Mouse (Mus musculus) testis, adult 2 months (tissue): ENCODE measurements around the gene Fam214a. TPM values are rescaled to one million over a fixed set of nuclear protein-coding genes. Genes with fewer than 3 reads are reported as not detected.
A peak's percentile ranks its signal among the peaks of the same experiment; 100 is the strongest.

ENCODE experiments used
- H3K27ac ChIP-seq: fragments of 200-500 bp; 2 replicates; pipeline ENCODE4 v1.5.1; 2012; ENCODE audit warnings: low read depth, low read length; ENCODE audit not compliant: control insufficient read depth, insufficient read depth
- H3K27me3 ChIP-seq: fragments of 200-500 bp; 2 replicates; pipeline ENCODE4 v1.6.1; 2012; ENCODE audit warnings: mild to moderate bottlenecking, low read length, moderate library complexity; ENCODE audit not compliant: control insufficient read depth, insufficient read depth
- H3K36me3 ChIP-seq: fragments of 200-500 bp; 2 replicates; pipeline ENCODE4 v1.6.1; 2012; ENCODE audit warnings: mild to moderate bottlenecking, low read length; ENCODE audit not compliant: control insufficient read depth, insufficient read depth
- H3K4me1 ChIP-seq: fragments of 200-500 bp; 2 replicates; pipeline ENCODE4 v1.6.1; 2012; ENCODE audit warnings: low read length; ENCODE audit not compliant: control insufficient read depth, insufficient read depth
- H3K4me3 ChIP-seq: fragments of 200-500 bp; 2 replicates; pipeline ENCODE4 v1.5.1; 2012; ENCODE audit warnings: low read depth, mild to moderate bottlenecking, low read length, moderate library complexity, mixed read lengths; ENCODE audit not compliant: control insufficient read depth
- CTCF ChIP-seq: fragments of 200-500 bp; IDR thresholded peaks from 2 replicates; pipeline ENCODE4 v1.5.1; 2012; ENCODE audit warnings: low read depth, mild to moderate bottlenecking, inconsistent platforms, low read length, moderate library complexity; ENCODE audit not compliant: control insufficient read depth, insufficient read depth, insufficient replicate concordance
- POLR2A ChIP-seq: fragments of 200-500 bp; IDR thresholded peaks from 2 replicates; pipeline ENCODE4 v1.6.1; 2012; ENCODE audit warnings: low read depth, mild to moderate bottlenecking, inconsistent platforms, low read length, moderate library complexity; ENCODE audit not compliant: control insufficient read depth
- polyA plus RNA-seq: library from polyadenylated mRNA; depleted of rRNA; stranded (reverse); fragments of >200 nt; gene quantifications from 2 replicates; pipeline ENCODE4 v1.2.3, GENCODE M21; 2012; rRNA removed

Gene Fam214a
- polyA plus RNA-seq: 12.1 and 13.8 TPM in 2 replicates

DNA sequence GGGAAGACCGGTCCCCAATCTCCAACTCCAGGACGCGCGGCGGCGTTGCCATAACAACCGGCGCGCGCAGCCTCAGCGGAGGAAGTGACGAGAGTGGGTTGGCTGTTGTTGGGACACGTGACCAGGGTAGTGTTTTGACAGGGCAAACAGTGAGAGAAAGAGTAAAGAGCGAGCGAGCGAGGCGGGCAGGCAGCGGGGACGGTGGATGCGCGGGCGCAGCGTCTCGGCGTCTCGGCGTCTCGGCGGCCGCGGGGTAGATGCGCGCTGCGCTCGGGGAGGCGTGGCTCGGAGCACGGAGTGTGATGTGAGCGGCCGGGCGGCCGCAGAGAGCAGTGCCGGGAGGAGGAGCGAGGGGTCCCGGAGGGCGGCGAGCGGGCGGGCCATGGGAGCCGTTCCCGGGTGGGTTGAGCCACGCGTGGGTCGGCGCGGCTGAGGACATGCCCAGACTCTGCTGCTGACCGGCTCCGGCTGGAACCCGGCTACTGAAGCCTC is at the start of gene Fam214a:
Gene Fam214a, plus strand, starts transcription at position 129 of the 492 bp plus-strand sequence.
- no peaks in the 10 kb centered on the region for H3K27me3 ChIP-seq
- no peaks in the 10 kb centered on the region; the same call in 1 of the 2 replicates for H3K4me1 ChIP-seq
- TF ChIP-seq CTCF (no peak), POLR2A (peak; percentile 97)
- H3K27ac ChIP-seq: peak within 1 kb of the TSS; percentile 94
- peak within 1 kb of the TSS; percentile 97 for H3K4me3 ChIP-seq
- H3K36me3 ChIP-seq: no peaks in the 10 kb centered on the region

DNA sequence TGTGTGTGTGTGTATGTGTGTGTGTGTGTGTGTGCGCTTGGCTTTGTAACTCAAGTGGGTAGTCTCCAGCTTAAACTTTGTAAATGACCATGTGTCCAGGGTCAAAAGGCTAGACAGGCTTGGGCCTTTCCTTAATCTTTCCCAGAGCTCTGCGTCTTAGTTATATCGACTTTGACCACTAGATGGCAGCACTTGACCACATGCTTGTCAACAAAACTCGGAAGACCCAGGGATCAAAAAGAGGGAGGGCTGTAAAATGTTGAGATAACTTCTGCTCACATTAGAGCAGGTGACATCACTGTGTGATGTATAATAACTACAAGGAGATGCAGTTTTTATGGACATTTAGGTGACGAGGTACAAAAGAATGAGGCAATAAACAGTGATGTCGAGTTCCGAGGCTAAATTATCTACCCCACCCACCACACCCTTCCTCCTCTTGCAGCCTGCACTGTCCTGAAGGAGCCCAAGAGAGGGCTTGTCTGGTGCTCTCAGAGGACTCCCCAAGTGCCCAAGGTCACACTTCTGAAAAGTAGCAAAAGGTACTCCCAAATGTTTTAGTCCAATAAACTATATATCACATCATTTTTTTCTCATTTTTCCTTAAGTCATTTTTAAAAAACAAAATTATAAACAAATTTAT is 47.7 kb upstream of the Fam214a start:
- TF ChIP-seq CTCF (peak; percentile 20; the same call in 1 of the 2 replicates), POLR2A (no peak)
- H3K27me3 ChIP-seq: no peaks in the 10 kb centered on the region
- H3K36me3 ChIP-seq: no peaks in the 10 kb centered on the region
- H3K27ac ChIP-seq: no peak overlapping the region
- no peak overlapping the region for H3K4me3 ChIP-seq
- H3K4me1 ChIP-seq: peaks cover 6% of the 10 kb centered on the region

DNA sequence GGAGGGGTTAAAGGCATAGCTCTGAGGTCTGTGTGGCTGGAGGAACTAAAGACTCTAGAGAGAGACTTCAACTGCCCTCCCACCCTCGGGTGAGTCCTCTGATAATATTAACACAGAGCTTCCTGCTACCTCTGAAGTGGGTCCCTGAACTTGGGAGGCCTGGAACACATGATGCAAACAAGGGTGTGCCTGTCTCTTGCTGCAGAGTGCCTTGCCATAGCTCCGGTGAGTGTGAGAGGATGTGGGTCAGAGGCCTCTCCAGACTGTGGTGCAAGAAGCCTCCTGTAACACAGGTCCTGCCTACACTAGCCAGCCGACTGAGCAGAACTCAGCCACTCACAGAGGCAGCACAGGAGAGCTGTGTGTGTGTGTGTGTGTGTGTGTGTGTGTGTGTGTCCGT is 45.7 kb upstream of the Fam214a start:
- no peak overlapping the region for H3K27ac ChIP-seq
- no peaks in the 10 kb centered on the region for H3K27me3 ChIP-seq
- H3K36me3 ChIP-seq: no peaks in the 10 kb centered on the region
- H3K4me3 ChIP-seq: no peak overlapping the region
- TF ChIP-seq POLR2A (no peak), CTCF (no peak)
- peaks cover 6% of the 10 kb centered on the region for H3K4me1 ChIP-seq

DNA sequence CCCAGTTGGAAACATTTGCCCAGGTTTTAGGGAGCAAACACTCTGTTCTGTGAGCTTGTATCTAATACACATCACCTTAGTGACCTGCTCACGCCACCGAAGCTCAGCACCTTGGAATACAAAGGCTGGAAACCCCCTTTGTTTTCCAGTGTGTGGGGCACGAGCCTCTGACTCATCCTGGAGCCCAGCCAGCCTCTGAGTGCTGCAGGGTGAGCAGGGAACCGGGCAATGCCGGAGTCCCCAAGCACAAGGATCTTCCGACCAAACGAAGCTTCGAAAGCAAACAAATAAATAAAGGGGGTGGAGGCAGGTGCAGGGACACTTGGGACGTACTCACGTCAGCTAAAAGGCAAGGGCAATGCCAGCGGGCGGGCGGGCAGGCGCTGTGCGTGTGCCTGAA is 43.4 kb upstream of the Fam214a start:
- H3K36me3 ChIP-seq: no peaks in the 10 kb centered on the region
- H3K27me3 ChIP-seq: no peaks in the 10 kb centered on the region
- H3K4me1 ChIP-seq: peaks cover 6% of the 10 kb centered on the region
- no peak overlapping the region for H3K27ac ChIP-seq
- peak overlapping the region; percentile 8 for H3K4me3 ChIP-seq
- TF ChIP-seq POLR2A: no peak
- TF ChIP-seq CTCF: no peak

DNA sequence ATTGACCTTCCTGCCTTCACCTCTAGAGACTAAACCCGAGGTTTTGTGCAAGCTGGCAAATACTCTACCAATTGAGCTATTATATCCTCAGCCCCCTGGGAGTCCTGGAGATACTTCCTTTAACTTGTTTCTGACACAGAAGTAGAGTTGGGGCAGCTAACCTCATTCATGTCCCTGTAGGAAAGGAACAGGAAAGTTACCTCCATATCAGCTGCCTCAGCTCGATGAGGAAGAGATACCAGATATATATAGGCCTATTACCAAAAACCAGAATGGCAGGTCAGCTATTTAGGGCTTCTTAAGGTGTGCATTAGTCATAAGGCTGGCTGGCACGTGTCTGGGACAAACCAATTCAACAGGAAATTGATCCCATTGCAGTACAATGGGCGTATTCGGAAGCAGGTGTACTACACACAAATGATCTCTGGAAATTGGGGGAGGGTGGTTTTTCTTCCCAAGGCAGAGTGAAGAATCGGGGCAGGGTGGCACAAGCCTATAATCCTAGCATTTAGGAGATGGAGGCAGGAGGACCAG is 42.4 kb upstream of the Fam214a start:
- Histone ChIP-seq H3K36me3 (no peaks in the 10 kb centered on the region), H3K27me3 (no peaks in the 10 kb centered on the region), H3K4me1 (peaks cover 6% of the 10 kb centered on the region), H3K4me3 (no peak overlapping the region), H3K27ac (no peak overlapping the region)
- no peak for TF ChIP-seq CTCF
- no peak for TF ChIP-seq POLR2A

DNA sequence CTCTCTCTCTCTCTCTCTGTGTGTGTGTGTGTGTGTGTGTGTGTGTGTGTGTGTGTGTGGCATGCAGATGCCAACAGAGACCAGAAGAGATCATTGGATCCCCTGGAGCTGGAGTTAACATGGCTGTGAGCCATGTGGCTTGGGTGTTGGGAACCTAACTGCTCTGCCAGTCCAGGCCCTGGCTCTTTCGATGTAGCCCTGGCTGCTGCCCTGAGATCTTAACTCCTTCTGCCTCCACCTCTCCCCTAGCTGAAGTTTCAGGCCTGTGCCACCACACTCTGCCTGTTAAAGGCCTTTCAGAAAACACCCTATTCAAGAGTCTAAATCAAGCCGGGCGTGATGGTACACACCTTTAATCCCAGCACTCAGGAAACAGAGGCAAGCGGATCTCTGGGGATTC is 41.3 kb upstream of the Fam214a start:
- Histone ChIP-seq H3K4me3 (no peak overlapping the region), H3K36me3 (no peaks in the 10 kb centered on the region), H3K27me3 (no peaks in the 10 kb centered on the region), H3K27ac (peak overlapping the region; percentile 40; the same call in 1 of the 2 replicates), H3K4me1 (peaks cover 6% of the 10 kb centered on the region)
- TF ChIP-seq CTCF (no peak), POLR2A (no peak)

DNA sequence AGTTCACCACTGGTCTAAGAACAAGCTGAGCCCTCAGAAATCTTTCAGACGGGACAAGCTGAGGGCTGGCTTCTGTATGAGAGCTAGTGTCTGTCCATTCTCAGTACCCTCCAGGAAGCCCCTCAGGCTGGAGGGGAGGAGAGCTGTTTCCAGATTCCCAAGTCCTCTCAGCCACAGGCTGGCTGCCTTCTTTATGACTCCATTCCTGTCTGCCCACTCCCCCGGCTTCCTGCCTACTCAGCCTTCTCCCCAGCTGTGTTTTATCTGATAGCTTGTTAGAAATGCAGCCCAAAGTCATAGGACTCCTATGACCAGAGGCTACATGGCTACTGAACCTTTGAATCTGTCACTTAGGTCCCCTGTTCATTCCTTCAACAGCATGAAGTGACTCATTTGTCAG is 40.8 kb upstream of the Fam214a start:
- TF ChIP-seq POLR2A (no peak), CTCF (no peak)
- H3K4me3 ChIP-seq: no peak overlapping the region
- H3K27ac ChIP-seq: no peak overlapping the region
- H3K36me3 ChIP-seq: no peaks in the 10 kb centered on the region
- H3K4me1 ChIP-seq: peaks cover 6% of the 10 kb centered on the region
- H3K27me3 ChIP-seq: no peaks in the 10 kb centered on the region
